Mouse (Mus musculus) hindbrain, embryonic 14.5 days (tissue): ENCODE results near the gene Hist1h2bg. TPM values are rescaled to one million over a fixed set of nuclear protein-coding genes. Genes with fewer than 3 reads are reported as not detected.
"Not testable (repeated sequence)": the region's sequence is repeated elsewhere in the genome, so short reads cannot be mapped to it uniquely, and the experiment has no call there.

Experiments used
- ATAC-seq: fragments of 200-750 bp; cut with Nextera tagmentation; 2 replicates; pipeline ENCODE4 v1.8.0; 2017; ENCODE audit warnings: moderate number of reproducible peaks, mild to moderate bottlenecking, moderate TSS enrichment, moderate library complexity; ENCODE audit not compliant: low FRiP score
- DNase-seq: peaks from one replicate; pipeline ENCODE4 v3.0.0-alpha.2; 2015; ENCODE audit warnings: low spot score
- H3K27ac ChIP-seq: fragments of 300-500 bp; sonication (generic); 2 replicates; pipeline ENCODE4 v1.5.1; 2014; ENCODE audit warnings: mild to moderate bottlenecking, moderate library complexity
- H3K27me3 ChIP-seq: fragments of 300-500 bp; sonication (generic); 2 replicates; pipeline ENCODE4 v1.6.1; 2014; ENCODE audit warnings: mild to moderate bottlenecking, low read length, mixed read lengths; ENCODE audit not compliant: control insufficient read depth, insufficient read depth
- H3K36me3 ChIP-seq: fragments of 300-500 bp; sonication (generic); replicated peaks from 2 replicates; pipeline ENCODE4 v1.6.1; 2014; ENCODE audit not compliant: control insufficient read depth, insufficient read depth
- H3K4me1 ChIP-seq: fragments of 300-500 bp; sonication (generic); replicated peaks from 2 replicates; pipeline ENCODE4 v1.6.1; 2014; ENCODE audit warnings: antibody characterized with exemption, low read length, mixed read lengths; ENCODE audit not compliant: control insufficient read depth, insufficient read depth
- H3K4me2 ChIP-seq: fragments of 300-500 bp; sonication (generic); replicated peaks from 2 replicates; pipeline ENCODE4 v1.6.1; 2014; ENCODE audit warnings: mild to moderate bottlenecking, moderate library complexity
- H3K4me3 ChIP-seq: fragments of 300-500 bp; sonication (generic); replicated peaks from 2 replicates; pipeline ENCODE4 v1.5.1; 2014; ENCODE audit warnings: mild to moderate bottlenecking, low read length
- H3K9ac ChIP-seq: fragments of 300-500 bp; sonication (generic); 2 replicates; pipeline ENCODE4 v1.6.1; 2014
- H3K9me3 ChIP-seq: fragments of 300-500 bp; sonication (generic); 2 replicates; pipeline ENCODE4 v1.6.1; 2016; ENCODE audit warnings: low read length; ENCODE audit not compliant: control insufficient read depth
- WGBS: fragments of 180-500 bp; shearing (Covaris S2); extraction: QIAGEN DNeasy Blood & Tissue Kit; methylation state at CpG from one replicate; pipeline ENCODE4 v1.1.7; 2014; 5-methylcytosine and 5-hydroxymethylcytosine counted together
- polyA plus RNA-seq: library from polyadenylated mRNA; unstranded; fragments of >200 nt; fragmentation: Nextera tagmentation; extraction: Ambion mirVana; gene quantifications from 2 replicates; pipeline ENCODE4 v1.2.1, GENCODE M21; 2014

Gene Hist1h2bg
- polyA plus RNA-seq, 1 experiment from 2014 or later, result 2.3 TPM

DNA sequence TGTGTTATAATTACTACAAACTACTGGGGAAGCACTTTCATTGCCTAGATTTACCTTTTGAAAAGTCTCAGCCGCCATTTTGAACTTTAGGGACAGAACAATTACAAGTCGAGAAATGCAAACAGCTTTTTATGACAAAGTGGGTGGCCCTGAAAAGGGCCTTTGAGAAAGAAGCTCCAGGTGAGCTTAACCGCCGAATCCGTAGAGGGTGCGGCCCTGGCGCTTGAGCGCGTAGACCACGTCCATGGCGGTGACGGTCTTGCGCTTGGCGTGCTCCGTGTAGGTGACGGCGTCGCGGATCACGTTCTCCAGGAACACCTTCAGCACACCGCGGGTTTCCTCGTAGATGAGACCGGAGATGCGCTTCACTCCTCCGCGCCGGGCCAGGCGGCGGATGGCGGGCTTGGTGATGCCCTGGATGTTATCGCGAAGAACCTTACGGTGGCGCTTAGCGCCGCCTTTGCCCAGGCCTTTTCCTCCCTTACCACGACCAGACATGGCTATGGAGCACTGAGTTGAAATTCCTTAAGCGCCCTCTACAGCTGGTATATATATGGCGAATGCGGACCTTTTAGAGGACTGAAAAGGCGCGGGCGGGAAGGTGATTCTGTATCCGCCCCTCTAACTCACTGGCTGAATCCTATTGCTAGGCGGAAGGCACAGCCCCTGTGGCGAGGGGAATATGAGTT is 19.9 kb upstream of the Hist1h2bg start, which contains the start of gene Hist1h4f:
Hist1h4f (minus strand) TSS at position 503 of the 689 bp plus-strand sequence.
- under 1% methylated on average over 43 of the region's 47 CpGs for WGBS
- H3K27ac ChIP-seq, result peak within 1 kb of the TSS; percentile 89
- peak within 1 kb of the TSS; percentile 65 for H3K4me2 ChIP-seq
- H3K27me3 ChIP-seq, H3K36me3 ChIP-seq, H3K9me3 ChIP-seq: not testable (repeated sequence)
- peak; percentile 96 for DNase-seq
- peak within 1 kb of the TSS; percentile 40 for H3K4me3 ChIP-seq
- peak within 1 kb of the TSS; percentile 62 for H3K9ac ChIP-seq
- peak; percentile 91 for ATAC-seq
- peaks cover 22% of the 10 kb centered on the region for H3K4me1 ChIP-seq

DNA sequence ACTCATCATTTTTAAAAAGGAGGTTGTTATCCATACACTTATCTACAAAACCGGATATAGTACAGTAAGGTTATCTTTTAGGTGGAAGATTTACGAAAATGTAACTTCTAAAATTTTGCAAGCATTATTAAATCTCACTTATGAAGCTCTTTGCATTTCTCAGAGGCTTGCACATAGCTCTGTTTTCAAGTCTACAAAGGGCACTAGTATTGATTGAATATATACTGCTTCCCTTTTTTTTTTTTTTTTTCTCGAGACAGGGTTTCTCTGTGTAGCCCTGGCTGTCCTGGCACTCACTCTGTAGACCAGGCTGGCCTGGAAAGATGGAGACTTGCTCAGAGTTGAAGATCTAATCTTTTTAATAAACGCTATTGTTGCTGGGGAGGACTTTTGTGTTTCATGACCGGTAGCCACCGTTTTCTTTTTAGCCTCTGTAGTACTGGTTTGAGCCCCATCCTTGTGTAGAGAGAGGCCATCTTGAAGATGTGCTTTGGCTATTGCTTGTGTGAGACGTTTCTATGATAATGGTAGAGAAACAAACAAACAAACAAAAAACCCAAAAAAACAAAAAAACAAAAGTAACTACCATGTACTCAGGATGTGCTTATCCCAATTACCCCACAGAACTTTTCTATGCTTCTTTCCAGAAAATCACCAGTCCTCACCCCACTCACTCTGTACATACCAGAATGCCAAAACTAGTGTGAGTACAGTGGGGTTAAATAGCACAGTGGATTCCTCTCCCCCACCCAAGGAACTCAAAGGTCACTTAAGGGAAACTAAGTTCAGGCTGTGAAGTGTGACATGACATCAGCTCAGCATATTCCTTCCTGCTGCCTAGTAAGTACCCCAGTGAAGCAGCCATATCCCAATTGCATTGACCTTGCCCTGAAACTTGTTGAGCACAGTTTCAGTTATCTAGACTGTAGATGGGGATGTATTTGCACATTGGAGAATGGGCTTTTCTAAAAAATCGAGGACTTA is 19.0 kb upstream of the Hist1h2bg start:
- Histone ChIP-seq H3K27ac (peak overlapping the region; percentile 89), H3K4me1 (peaks cover 25% of the 10 kb centered on the region), H3K4me3 (peak overlapping the region; percentile 40), H3K4me2 (peak overlapping the region; percentile 65), H3K9me3 (no peaks in the 10 kb centered on the region), H3K9ac (peak overlapping the region; percentile 62), H3K36me3 (no peaks in the 10 kb centered on the region), H3K27me3 (no peaks in the 10 kb centered on the region)
- ATAC-seq (no peak), DNase-seq (no peak)
- 50% methylated on average over 8 of the region's 8 CpGs for WGBS

DNA sequence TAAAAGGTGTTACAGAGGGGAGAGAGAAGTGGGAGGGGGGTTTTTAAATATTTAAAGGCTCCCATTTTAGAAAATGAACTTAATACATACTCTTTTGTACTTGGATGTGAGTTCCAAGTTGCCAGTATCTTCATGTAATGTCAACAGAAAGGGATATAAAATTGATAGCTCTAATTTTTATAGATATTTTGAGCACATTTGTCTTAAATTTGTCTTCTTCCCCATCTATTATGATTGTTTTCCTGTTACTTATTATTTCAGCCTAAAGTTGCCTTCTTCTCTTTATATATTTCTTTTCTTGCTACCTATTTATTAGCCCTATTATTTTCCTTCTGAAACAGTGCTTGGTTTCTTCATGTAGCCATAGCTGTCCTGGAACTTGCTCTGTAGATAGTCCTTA is 18.2 kb upstream of the Hist1h2bg start, which contains the start of gene Hist1h1d:
Hist1h1d (plus strand) TSS at position 301 of the 400 bp plus-strand sequence.
- DNase-seq, result no peak
- peaks cover 25% of the 10 kb centered on the region for H3K4me1 ChIP-seq
- no peak for ATAC-seq
- H3K27ac ChIP-seq, result 0 out of 2 replicates have a peak within 1 kb of the TSS, but pooled peaks have one; percentile 88
- H3K4me2 ChIP-seq, result peak within 1 kb of the TSS; percentile 83
- no peaks in the 10 kb centered on the region for H3K27me3 ChIP-seq
- H3K9me3 ChIP-seq, result no peaks in the 10 kb centered on the region
- H3K4me3 ChIP-seq, result no peak within 1 kb of the TSS
- no peaks in the 10 kb centered on the region for H3K36me3 ChIP-seq
- H3K9ac ChIP-seq, result 0 out of 2 replicates have a peak within 1 kb of the TSS, but pooled peaks have one; percentile 68

DNA sequence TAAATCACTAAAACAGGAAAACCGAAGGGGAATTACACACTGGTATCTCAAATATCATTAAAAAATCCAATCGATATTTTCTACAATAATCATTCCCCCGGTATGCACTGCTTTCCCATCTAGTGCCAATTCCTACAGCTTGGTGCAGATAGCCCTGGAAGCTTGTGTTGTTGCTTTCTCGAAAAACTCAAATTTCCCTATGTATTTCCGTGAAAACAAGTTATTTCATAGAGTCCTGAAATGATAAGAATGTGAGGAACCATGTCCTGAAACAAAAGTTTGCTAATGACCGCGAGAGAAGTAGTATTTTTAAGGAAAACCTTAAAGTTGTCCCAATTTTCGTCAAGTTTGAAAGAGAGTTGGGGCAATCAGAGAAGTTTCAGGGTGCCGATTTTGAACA is 16.8 kb upstream of the Hist1h2bg start:
- DNase-seq, result no peak
- Histone ChIP-seq H3K27ac (peak overlapping the region; percentile 88), H3K4me2 (peak overlapping the region; percentile 83), H3K27me3 (no peaks in the 10 kb centered on the region), H3K9ac (peak overlapping the region; percentile 68), H3K4me3 (peak overlapping the region; percentile 46), H3K9me3 (no peaks in the 10 kb centered on the region), H3K4me1 (peaks cover 25% of the 10 kb centered on the region), H3K36me3 (no peaks in the 10 kb centered on the region)
- no peak for ATAC-seq
- 25% methylated on average over 9 of the region's 9 CpGs for WGBS

DNA sequence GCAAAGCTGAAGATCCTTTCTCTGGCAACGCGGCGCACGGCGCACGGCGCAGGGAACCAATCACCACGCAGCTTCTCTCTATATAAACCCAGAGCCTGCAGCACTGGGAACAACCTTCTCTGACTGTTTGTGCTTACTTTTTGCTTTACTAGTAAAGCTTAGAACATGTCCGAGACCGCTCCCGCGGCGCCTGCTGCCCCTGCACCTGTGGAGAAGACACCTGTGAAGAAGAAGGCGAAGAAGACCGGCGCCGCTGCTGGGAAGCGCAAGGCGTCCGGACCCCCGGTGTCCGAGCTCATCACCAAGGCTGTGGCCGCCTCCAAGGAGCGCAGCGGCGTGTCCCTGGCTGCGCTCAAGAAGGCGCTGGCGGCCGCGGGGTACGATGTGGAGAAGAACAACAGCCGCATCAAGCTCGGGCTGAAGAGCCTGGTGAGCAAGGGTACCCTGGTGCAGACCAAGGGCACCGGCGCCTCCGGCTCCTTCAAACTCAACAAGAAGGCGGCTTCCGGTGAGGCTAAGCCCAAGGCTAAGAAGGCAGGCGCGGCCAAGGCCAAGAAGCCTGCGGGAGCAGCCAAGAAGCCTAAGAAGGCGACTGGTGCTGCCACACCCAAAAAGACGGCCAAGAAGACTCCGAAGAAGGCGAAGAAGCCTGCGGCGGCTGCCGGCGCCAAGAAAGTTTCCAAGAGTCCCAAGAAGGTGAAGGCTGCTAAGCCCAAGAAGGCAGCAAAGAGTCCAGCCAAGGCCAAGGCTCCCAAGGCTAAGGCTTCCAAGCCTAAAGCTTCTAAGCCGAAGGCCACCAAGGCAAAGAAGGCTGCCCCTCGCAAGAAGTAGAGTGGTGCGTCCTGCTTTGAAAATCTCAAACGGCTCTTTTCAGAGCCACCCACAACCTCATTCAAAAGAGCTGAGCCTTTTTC is 16.0 kb upstream of the Hist1h2bg start:
- Histone ChIP-seq H3K9me3 (no peaks in the 10 kb centered on the region), H3K27me3 (no peaks in the 10 kb centered on the region), H3K9ac (peak overlapping the region; percentile 68), H3K4me1 (peaks cover 25% of the 10 kb centered on the region), H3K4me3 (peak overlapping the region; percentile 46), H3K27ac (peak overlapping the region; percentile 88), H3K4me2 (peak overlapping the region; percentile 83), H3K36me3 (no peaks in the 10 kb centered on the region)
- under 1% methylated on average over 50 of the region's 54 CpGs for WGBS
- peak; percentile 77 for ATAC-seq
- DNase-seq, result peak; percentile 77

GRCm38 (mm10) chr13:23555839-23556416 is 15.3 kb upstream of the Hist1h2bg start:
- DNase-seq (peak; percentile 94), ATAC-seq (peak; percentile 85)
- Histone ChIP-seq H3K27ac (peak overlapping the region; percentile 88), H3K36me3 (no peaks in the 10 kb centered on the region), H3K4me2 (peak overlapping the region; percentile 83), H3K9ac (peak overlapping the region; percentile 68), H3K4me1 (peaks cover 20% of the 10 kb centered on the region), H3K4me3 (peak overlapping the region; percentile 46), H3K27me3 (no peaks in the 10 kb centered on the region), H3K9me3 (no peaks in the 10 kb centered on the region)
- WGBS, result under 1% methylated on average over 18 of the region's 18 CpGs

- Histone ChIP-seq H3K4me1 (peaks cover 16% of the 10 kb centered on the region), H3K9me3 (no peaks in the 10 kb centered on the region), H3K4me2 (peak overlapping the region; percentile 83), H3K4me3 (no peak overlapping the region), H3K27me3 (no peaks in the 10 kb centered on the region), H3K36me3 (no peaks in the 10 kb centered on the region), H3K27ac (no peak overlapping the region), H3K9ac (no peak overlapping the region)
- DNase-seq, result no peak
- no peak for ATAC-seq
- whole genome bisulfite sequencing, result 81% methylated on average over 3 of the region's 3 CpGs
Observed at GRCm38 (mm10) chr13:23556906-23557305, 14.3 kb upstream of the Hist1h2bg start.

DNA sequence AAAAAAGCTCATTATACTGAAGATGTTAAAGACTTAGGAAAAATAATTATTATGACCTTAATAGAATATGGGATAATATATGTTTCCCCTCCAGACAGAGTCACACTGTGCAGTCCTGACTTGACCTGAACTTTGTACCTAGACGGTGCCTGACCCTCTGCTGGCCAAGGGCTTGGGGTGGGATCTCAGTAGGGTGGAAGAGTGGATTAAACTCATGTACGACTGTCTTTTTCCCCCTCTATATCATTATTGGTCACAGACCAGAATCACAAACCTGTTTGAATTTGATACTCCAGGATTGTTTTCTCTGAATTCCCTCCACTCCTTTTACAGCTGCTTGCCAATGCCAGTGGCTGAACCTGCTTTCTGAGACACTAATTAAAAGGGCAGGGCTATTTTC is 10.5 kb upstream of the Hist1h2bg start:
- not testable (repeated sequence) for ATAC-seq, DNase-seq, H3K27me3 ChIP-seq, H3K27ac ChIP-seq, H3K4me3 ChIP-seq, H3K9ac ChIP-seq, H3K4me1 ChIP-seq, H3K9me3 ChIP-seq, H3K36me3 ChIP-seq
- 13% methylated on average over 2 of the region's 2 CpGs for WGBS
- peak overlapping the region; percentile 29; the same call in 1 of the 2 replicates for H3K4me2 ChIP-seq
